Mouse (Mus musculus) neural tube, embryonic 12.5 days (tissue): ENCODE measurements at regions not wholly inside any gene's neighbourhood (a gene's known extent, or its start where the extent isn't known, plus 50 kb on each side); places are given as distances from the start of the nearest gene placed in this dataset.
"Not testable (repeated sequence)": the region's sequence is repeated elsewhere in the genome, so short reads cannot be mapped to it uniquely, and the experiment has no call there.

Experiments used
- ATAC-seq: fragments of 200-750 bp; cut with Nextera tagmentation; 2 replicates; pipeline ENCODE4 v1.8.0; 2017; ENCODE audit warnings: low read depth, mild to moderate bottlenecking, moderate TSS enrichment, moderate library complexity; ENCODE audit not compliant: low FRiP score
- H3K27ac ChIP-seq: fragments of 300-500 bp; sonication (generic); 2 replicates; pipeline ENCODE4 v1.5.1; 2016
- H3K27me3 ChIP-seq: fragments of 300-500 bp; sonication (generic); replicated peaks from 2 replicates; pipeline ENCODE4 v1.6.1; 2016; ENCODE audit warnings: mild to moderate bottlenecking
- H3K36me3 ChIP-seq: fragments of 300-500 bp; sonication (generic); 2 replicates; pipeline ENCODE4 v1.6.1; 2016; ENCODE audit warnings: mild to moderate bottlenecking
- H3K4me1 ChIP-seq: fragments of 300-500 bp; sonication (generic); 2 replicates; pipeline ENCODE4 v1.6.1; 2016
- H3K4me2 ChIP-seq: fragments of 300-500 bp; sonication (generic); replicated peaks from 2 replicates; pipeline ENCODE4 v1.6.1; 2016; ENCODE audit warnings: mild to moderate bottlenecking
- H3K4me3 ChIP-seq: fragments of 300-500 bp; sonication (generic); 2 replicates; pipeline ENCODE4 v1.5.1; 2016
- H3K9ac ChIP-seq: fragments of 300-500 bp; sonication (generic); 2 replicates; pipeline ENCODE4 v1.6.1; 2016; ENCODE audit warnings: mild to moderate bottlenecking
- H3K9me3 ChIP-seq: fragments of 300-500 bp; sonication (generic); 2 replicates; pipeline ENCODE4 v1.6.1; 2016; ENCODE audit warnings: mild to moderate bottlenecking
- WGBS: fragments of 180-500 bp; shearing (Covaris S2); methylation state at CpG from one replicate; pipeline ENCODE4 v1.1.7; 2016; 5-methylcytosine and 5-hydroxymethylcytosine counted together

GRCm38 (mm10) chr16:76481966-76482365 lies 108.3 kb upstream of the Nrip1 start:
- Histone ChIP-seq H3K27ac (no peak overlapping the region), H3K9me3 (no peaks in the 10 kb centered on the region), H3K36me3 (no peaks in the 10 kb centered on the region), H3K4me3 (no peak overlapping the region), H3K4me2 (no peak overlapping the region), H3K9ac (no peak overlapping the region), H3K27me3 (no peaks in the 10 kb centered on the region), H3K4me1 (no peaks in the 10 kb centered on the region)
- ATAC-seq: no peak
- 94% methylated on average over 4 of the region's 4 CpGs for WGBS

DNA sequence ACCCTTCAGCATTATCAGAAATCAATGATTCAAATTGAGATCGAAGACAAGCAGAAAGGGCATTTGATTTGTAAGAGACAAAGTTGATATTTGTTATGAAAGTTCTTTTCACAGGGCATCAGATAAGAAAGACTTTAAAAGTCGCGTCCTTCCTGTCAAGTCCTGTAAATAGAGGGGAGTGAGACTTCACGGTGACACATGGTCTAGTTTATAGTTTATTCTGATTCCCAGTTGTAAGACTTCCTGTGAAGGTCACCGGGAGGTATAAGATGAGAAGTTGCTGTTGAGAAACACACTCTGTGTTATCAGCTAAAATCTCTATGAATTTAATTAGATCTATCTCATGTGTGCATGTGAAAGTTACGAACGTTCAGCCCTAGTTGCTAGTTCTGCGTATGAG lies 103.8 kb upstream of the Nrip1 start:
- H3K27ac ChIP-seq: no peak overlapping the region
- ATAC-seq: no peak
- H3K27me3 ChIP-seq: no peaks in the 10 kb centered on the region
- no peaks in the 10 kb centered on the region for H3K36me3 ChIP-seq
- H3K9me3 ChIP-seq: no peaks in the 10 kb centered on the region
- no peak overlapping the region for H3K4me3 ChIP-seq
- no peak overlapping the region for H3K4me2 ChIP-seq
- 89% methylated on average over 8 of the region's 8 CpGs for WGBS
- H3K9ac ChIP-seq: no peak overlapping the region
- H3K4me1 ChIP-seq: no peaks in the 10 kb centered on the region

DNA sequence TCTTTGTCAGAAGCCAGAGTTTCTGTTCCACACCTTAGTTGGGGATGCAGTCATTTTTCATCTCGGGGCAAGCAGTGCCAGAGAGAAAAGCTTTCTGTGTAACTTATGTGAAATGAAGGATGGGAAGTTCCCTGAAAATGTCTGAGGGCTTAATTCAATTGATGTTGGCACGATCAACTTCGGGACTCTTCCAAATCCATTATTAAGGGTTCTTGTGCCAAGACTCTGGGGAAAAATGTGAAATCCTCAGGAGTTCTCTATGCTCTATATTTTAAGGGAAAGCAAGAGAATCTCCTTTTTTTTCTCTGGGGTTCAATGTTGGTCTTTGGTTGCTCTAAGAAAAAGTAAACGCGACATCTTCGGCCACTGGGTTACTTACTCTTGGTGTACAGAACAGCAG lies 100.9 kb upstream of the Nrip1 start:
- H3K4me3 ChIP-seq: no peak overlapping the region
- no peak for ATAC-seq
- no peaks in the 10 kb centered on the region for H3K4me1 ChIP-seq
- 96% methylated on average over 6 of the region's 6 CpGs for WGBS
- H3K27me3 ChIP-seq: no peaks in the 10 kb centered on the region
- no peaks in the 10 kb centered on the region for H3K9me3 ChIP-seq
- H3K9ac ChIP-seq: no peak overlapping the region
- H3K4me2 ChIP-seq: no peak overlapping the region
- no peaks in the 10 kb centered on the region for H3K36me3 ChIP-seq
- no peak overlapping the region for H3K27ac ChIP-seq

GRCm38 (mm10) chr16:76472386-76472785 lies 98.8 kb upstream of the Nrip1 start:
- ATAC-seq: no peak
- no peaks in the 10 kb centered on the region for H3K4me1 ChIP-seq
- no peaks in the 10 kb centered on the region for H3K27me3 ChIP-seq
- H3K9ac ChIP-seq: no peak overlapping the region
- H3K4me3 ChIP-seq: no peak overlapping the region
- no peak overlapping the region for H3K27ac ChIP-seq
- 73% methylated on average over 3 of the region's 3 CpGs for WGBS
- H3K4me2 ChIP-seq: no peak overlapping the region
- no peaks in the 10 kb centered on the region for H3K36me3 ChIP-seq
- no peaks in the 10 kb centered on the region for H3K9me3 ChIP-seq

GRCm38 (mm10) chr16:76471081-76471480 lies 97.5 kb upstream of the Nrip1 start:
- Histone ChIP-seq H3K9me3 (no peaks in the 10 kb centered on the region), H3K27ac (no peak overlapping the region), H3K9ac (no peak overlapping the region), H3K27me3 (no peaks in the 10 kb centered on the region), H3K4me1 (no peaks in the 10 kb centered on the region), H3K4me3 (no peak overlapping the region), H3K4me2 (no peak overlapping the region), H3K36me3 (no peaks in the 10 kb centered on the region)
- ATAC-seq: no peak
- 73% methylated on average over 3 of the region's 3 CpGs for WGBS

GRCm38 (mm10) chr16:76459521-76459920 lies 85.9 kb upstream of the Nrip1 start:
- ATAC-seq: no peak
- 94% methylated on average over 1 of the region's 1 CpGs for WGBS
- no peaks in the 10 kb centered on the region for H3K27me3 ChIP-seq

GRCm38 (mm10) chr16:76456300-76456599 lies 82.6 kb upstream of the Nrip1 start:
- not testable (repeated sequence) for ATAC-seq, H3K4me1 ChIP-seq, H3K36me3 ChIP-seq, H3K4me2 ChIP-seq, H3K4me3 ChIP-seq, H3K9ac ChIP-seq, H3K27ac ChIP-seq, H3K9me3 ChIP-seq, H3K27me3 ChIP-seq
- WGBS: 90% methylated on average over 2 of the region's 2 CpGs

More at GRCm38 (mm10) chr16:76459521-76459920, 85.9 kb upstream of the Nrip1 start:
- H3K36me3 ChIP-seq: no peaks in the 10 kb centered on the region
- H3K27ac ChIP-seq: no peak overlapping the region
- H3K4me2 ChIP-seq: no peak overlapping the region
- H3K4me3 ChIP-seq: no peak overlapping the region
- H3K4me1 ChIP-seq: no peaks in the 10 kb centered on the region
- H3K9me3 ChIP-seq: no peaks in the 10 kb centered on the region
- no peak overlapping the region for H3K9ac ChIP-seq

- H3K9me3 ChIP-seq: peaks cover 8% of the 10 kb centered on the region; the same call in 1 of the 2 replicates
- no peak for ATAC-seq
- H3K27me3 ChIP-seq: no peaks in the 10 kb centered on the region
- 86% methylated on average over 9 of the region's 9 CpGs for WGBS
- no peak overlapping the region for H3K4me2 ChIP-seq
- no peak overlapping the region for H3K9ac ChIP-seq
- H3K36me3 ChIP-seq: no peaks in the 10 kb centered on the region
- H3K4me1 ChIP-seq: peaks cover 8% of the 10 kb centered on the region
- no peak overlapping the region for H3K27ac ChIP-seq
- no peak overlapping the region for H3K4me3 ChIP-seq
Observed at GRCm38 (mm10) chr16:76455499-76456299, 82.1 kb upstream of the Nrip1 start.

- no peak overlapping the region for H3K27ac ChIP-seq
- no peak for ATAC-seq
- peaks cover 8% of the 10 kb centered on the region for H3K4me1 ChIP-seq
- no peak overlapping the region for H3K9ac ChIP-seq
- H3K4me2 ChIP-seq: no peak overlapping the region
- H3K4me3 ChIP-seq: no peak overlapping the region
- H3K27me3 ChIP-seq: no peaks in the 10 kb centered on the region
- no peaks in the 10 kb centered on the region for H3K36me3 ChIP-seq
- 53% methylated on average over 17 of the region's 17 CpGs for WGBS
- H3K9me3 ChIP-seq: peaks cover 8% of the 10 kb centered on the region; the same call in 1 of the 2 replicates
Observed at GRCm38 (mm10) chr16:76454741-76455465, 81.3 kb upstream of the Nrip1 start.

GRCm38 (mm10) chr16:76453457-76454200 lies 80.0 kb upstream of the Nrip1 start:
- peak overlapping the region; percentile 16 for H3K4me2 ChIP-seq
- H3K27me3 ChIP-seq: no peaks in the 10 kb centered on the region
- 11% methylated on average over 11 of the region's 11 CpGs for WGBS
- H3K9me3 ChIP-seq: peaks cover 8% of the 10 kb centered on the region; the same call in 1 of the 2 replicates
- H3K27ac ChIP-seq: no peak overlapping the region
- peak; percentile 65; the same call in 1 of the 2 replicates for ATAC-seq
- no peak overlapping the region for H3K4me3 ChIP-seq
- peaks cover 8% of the 10 kb centered on the region for H3K4me1 ChIP-seq
- no peak overlapping the region for H3K9ac ChIP-seq
- H3K36me3 ChIP-seq: no peaks in the 10 kb centered on the region

- WGBS: 78% methylated on average over 3 of the region's 3 CpGs
- H3K9ac ChIP-seq: no peak overlapping the region
- H3K4me2 ChIP-seq: no peak overlapping the region
- H3K27me3 ChIP-seq: no peaks in the 10 kb centered on the region
- H3K4me1 ChIP-seq: peaks cover 5% of the 10 kb centered on the region
- H3K27ac ChIP-seq: no peak overlapping the region
- peaks cover 8% of the 10 kb centered on the region; the same call in 1 of the 2 replicates for H3K9me3 ChIP-seq
- no peak for ATAC-seq
- no peak overlapping the region for H3K4me3 ChIP-seq
- H3K36me3 ChIP-seq: no peaks in the 10 kb centered on the region
Observed at GRCm38 (mm10) chr16:76448773-76449172, 75.1 kb upstream of the Nrip1 start.

DNA sequence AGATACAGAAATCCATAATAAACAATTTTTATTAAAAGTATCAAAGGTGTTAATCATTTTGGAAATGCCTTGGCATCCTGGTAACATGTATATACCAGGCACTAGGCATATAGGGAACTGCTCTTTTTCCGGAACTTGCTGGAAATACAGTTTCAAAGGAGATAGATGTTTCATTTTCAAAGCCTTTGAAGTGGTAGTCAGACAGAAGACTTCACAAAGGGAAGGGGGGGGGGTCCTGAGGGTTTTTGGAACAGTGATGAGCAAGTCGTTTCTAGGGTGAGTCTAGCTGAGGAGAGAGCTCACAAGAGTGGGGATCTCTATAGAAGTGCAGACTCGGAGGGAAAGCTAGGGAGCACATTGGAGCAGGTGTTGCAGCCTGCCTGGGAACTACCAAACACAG lies 73.4 kb upstream of the Nrip1 start:
- no peak overlapping the region for H3K9ac ChIP-seq
- no peak overlapping the region for H3K27ac ChIP-seq
- no peak overlapping the region for H3K4me3 ChIP-seq
- ATAC-seq: no peak
- no peaks in the 10 kb centered on the region for H3K27me3 ChIP-seq
- WGBS: 65% methylated on average over 3 of the region's 3 CpGs
- H3K9me3 ChIP-seq: peaks cover 7% of the 10 kb centered on the region; the same call in 1 of the 2 replicates
- no peaks in the 10 kb centered on the region for H3K36me3 ChIP-seq
- no peaks in the 10 kb centered on the region for H3K4me1 ChIP-seq
- no peak overlapping the region for H3K4me2 ChIP-seq
